Mouse (Mus musculus) mammary gland, adult 2 months (tissue): ENCODE measurements around the gene Stac. TPM values are rescaled to one million over a fixed set of nuclear protein-coding genes. Genes with fewer than 3 reads are reported as not detected.

Experiments
- polyA plus RNA-seq: library from polyadenylated mRNA; depleted of rRNA; stranded (reverse); fragments of >200 nt; gene quantifications from 2 replicates; pipeline ENCODE4 v1.2.3, GENCODE M21; 2012; ENCODE audit warnings: low replicate concordance; rRNA removed

The Stac gene
- polyA plus RNA-seq = 1.6 and 5.2 TPM in 2 replicates

DNA sequence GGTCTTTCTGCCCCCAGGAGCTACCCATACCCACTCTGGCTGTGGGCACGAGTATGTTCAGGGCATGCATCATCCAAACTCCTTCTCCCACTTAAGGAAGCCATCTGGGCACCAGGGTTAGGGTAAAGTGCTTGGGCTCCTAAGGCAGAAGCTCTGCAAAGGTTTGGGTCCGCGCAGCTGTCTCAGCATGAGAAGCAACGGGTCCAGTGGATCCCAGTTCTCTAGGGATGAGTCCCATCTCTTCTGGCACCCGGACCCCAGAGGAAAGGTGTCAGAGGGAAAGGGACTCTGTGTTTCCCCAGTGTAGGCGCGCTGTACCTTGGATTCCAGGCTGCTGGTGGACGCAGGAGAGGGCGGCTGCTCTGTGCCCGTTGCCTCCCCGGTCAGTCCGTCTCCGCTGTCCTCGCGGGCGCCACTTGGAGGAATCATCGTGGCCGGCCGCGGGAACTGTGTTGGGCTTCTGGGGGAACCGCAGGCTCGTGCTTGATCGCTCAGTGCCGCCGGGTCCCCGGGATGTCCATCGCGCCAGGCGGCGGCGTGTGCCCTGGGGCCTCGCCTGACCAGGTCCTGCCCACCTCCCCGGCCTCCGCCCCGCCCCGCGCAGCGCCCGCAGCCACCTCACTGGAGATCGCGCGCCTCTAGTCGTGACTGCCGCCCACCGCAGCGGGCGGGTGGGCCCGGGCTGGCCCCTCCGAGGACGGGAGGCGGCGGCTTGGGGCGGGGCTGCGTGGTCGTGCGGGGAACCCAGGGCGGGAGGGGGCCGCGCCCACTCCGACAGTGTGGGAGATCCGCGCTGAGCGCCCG lies at the start of gene Stac:
Gene Stac, minus strand, starts transcription at position 669 of the 804 bp plus-strand sequence.

